Mouse (Mus musculus): ENCODE measurements around the gene Gucy1a1.

- TF ChIP-seq CTCF (IDR thresholded peaks at IDR 0.05; ENCODE audit: borderline replicate concordance, insufficient read depth, low read depth, low read length), result no peak
- TF ChIP-seq POLR2A (IDR thresholded peaks at IDR 0.05; ENCODE audit: borderline replicate concordance, insufficient read depth, low read length), result no peak
Observed at GRCm38 (mm10) chr3:82104229-82104628, 41.4 kb downstream of the Gucy1a1 start.
